Mouse (Mus musculus) G1E (cell line): ENCODE data around the gene Zfp839.

Experiments used
- CTCF ChIP-seq: IDR thresholded peaks from 2 replicates; pipeline ENCODE4 v1.5.1; 2012; ENCODE audit warnings: low read depth, low read length, inconsistent platforms, mixed read lengths
- GATA1 ChIP-seq: IDR thresholded peaks from 2 replicates; pipeline ENCODE4 v1.6.1; 2012; ENCODE audit warnings: borderline replicate concordance, low read length, inconsistent platforms, mixed read lengths
- GATA2 ChIP-seq: IDR thresholded peaks from 2 replicates; pipeline ENCODE4 v1.6.1; 2012; ENCODE audit warnings: low read depth, low read length, inconsistent platforms, borderline replicate concordance
- POLR2AphosphoS5 ChIP-seq: IDR thresholded peaks from 2 replicates; pipeline ENCODE4 v1.6.1; 2012; ENCODE audit warnings: low read depth, low read length, inconsistent platforms; ENCODE audit not compliant: insufficient replicate concordance
- TAL1 ChIP-seq: conservative IDR thresholded peaks from 2 replicates; pipeline ENCODE4 v1.6.1; 2012; ENCODE audit warnings: low read depth, low read length, inconsistent platforms, mixed read lengths

GRCm38 (mm10) chr12:110822366-110822765 is 27.7 kb upstream of the Zfp839 start:
- TF ChIP-seq GATA1 = no peak
- TF ChIP-seq CTCF = no peak
- no peak for TF ChIP-seq TAL1
- no peak for TF ChIP-seq GATA2
- TF ChIP-seq POLR2AphosphoS5 = no peak
